Mouse (Mus musculus) intestine, embryonic 16.5 days (tissue): ENCODE results near the gene Esm1. TPM values are rescaled to one million over a fixed set of nuclear protein-coding genes. Genes with fewer than 3 reads are reported as not detected.
"Not testable (repeated sequence)": the region's sequence is repeated elsewhere in the genome, so short reads cannot be mapped to it uniquely, and the experiment has no call there.

Source experiments
- ATAC-seq: fragments of 200-750 bp; cut with Nextera tagmentation; 2 replicates; pipeline ENCODE4 v1.8.0; 2017; ENCODE audit warnings: moderate TSS enrichment, moderate library complexity
- H3K27ac ChIP-seq: fragments of 300-500 bp; sonication (generic); 2 replicates; pipeline ENCODE4 v1.5.1; 2014; ENCODE audit warnings: mild to moderate bottlenecking, low read length
- H3K27me3 ChIP-seq: fragments of 300-500 bp; sonication (generic); replicated peaks from 2 replicates; pipeline ENCODE4 v1.6.1; 2014; ENCODE audit warnings: low read length, control low read depth, mixed read lengths; ENCODE audit not compliant: control insufficient read depth, insufficient read depth
- H3K36me3 ChIP-seq: fragments of 300-500 bp; sonication (generic); 2 replicates; pipeline ENCODE4 v1.6.1; 2014; ENCODE audit warnings: low read length, control low read depth; ENCODE audit not compliant: control insufficient read depth, insufficient read depth
- H3K4me1 ChIP-seq: fragments of 300-500 bp; sonication (generic); 2 replicates; pipeline ENCODE4 v1.6.1; 2014; ENCODE audit warnings: low read length, control low read depth, mixed read lengths; ENCODE audit not compliant: control insufficient read depth, insufficient read depth
- H3K4me2 ChIP-seq: fragments of 300-500 bp; sonication (generic); 2 replicates; pipeline ENCODE4 v1.6.1; 2014; ENCODE audit warnings: low read depth, low read length, control low read depth
- H3K4me3 ChIP-seq: fragments of 300-500 bp; sonication (generic); 2 replicates; pipeline ENCODE4 v1.5.1; 2014; ENCODE audit warnings: mild to moderate bottlenecking, low read length
- H3K9ac ChIP-seq: fragments of 300-500 bp; sonication (generic); 2 replicates; pipeline ENCODE4 v1.6.1; 2014; ENCODE audit warnings: low read depth, low read length
- H3K9me3 ChIP-seq: fragments of 300-500 bp; sonication (generic); 2 replicates; pipeline ENCODE4 v1.6.1; 2016; ENCODE audit warnings: low read length, control low read depth; ENCODE audit not compliant: control insufficient read depth
- WGBS: fragments of 180-500 bp; shearing (Covaris S2); extraction: QIAGEN DNeasy Blood & Tissue Kit; methylation state at CpG from one replicate; pipeline ENCODE4 v1.1.7; 2014; 5-methylcytosine and 5-hydroxymethylcytosine counted together
- polyA plus RNA-seq: library from polyadenylated mRNA; unstranded; fragments of >200 nt; fragmentation: Nextera tagmentation; extraction: Ambion mirVana; gene quantifications from 2 replicates; pipeline ENCODE4 v1.2.1, GENCODE M21; 2015

Esm1 gene
- polyA plus RNA-seq, 1 experiment from 2014 or later, result 4.8 TPM

DNA sequence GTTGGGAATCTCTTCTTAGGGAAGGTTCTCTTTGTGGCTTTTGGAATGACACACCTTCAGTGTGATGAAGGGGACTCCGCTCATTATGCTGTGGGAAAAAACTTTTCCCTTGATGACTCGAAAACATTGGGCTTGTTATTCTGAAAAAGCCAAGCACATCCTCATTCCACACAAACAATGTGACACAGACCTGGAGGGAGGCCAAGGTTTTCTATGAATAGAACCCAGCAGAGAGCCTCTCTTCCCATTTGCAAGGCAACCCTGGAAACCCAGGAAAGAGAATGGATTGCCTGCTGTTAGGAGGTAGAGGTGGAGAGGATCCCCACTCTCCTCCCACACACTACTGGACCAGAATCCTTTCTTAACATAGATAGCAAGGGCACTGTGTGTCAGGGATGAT lies 14.6 kb downstream of the Esm1 start:
- 27% methylated on average over 2 of the region's 2 CpGs for WGBS
- H3K4me2 ChIP-seq, result peak overlapping the region; percentile 22; the same call in 1 of the 2 replicates
- no peak overlapping the region for H3K27ac ChIP-seq
- peaks cover 3% of the 10 kb centered on the region; the same call in 1 of the 2 replicates for H3K4me1 ChIP-seq
- no peak overlapping the region for H3K9ac ChIP-seq
- H3K27me3 ChIP-seq, result no peaks in the 10 kb centered on the region
- H3K36me3 ChIP-seq, result no peaks in the 10 kb centered on the region
- H3K9me3 ChIP-seq, result no peaks in the 10 kb centered on the region
- ATAC-seq, result no peak
- H3K4me3 ChIP-seq, result no peak overlapping the region

DNA sequence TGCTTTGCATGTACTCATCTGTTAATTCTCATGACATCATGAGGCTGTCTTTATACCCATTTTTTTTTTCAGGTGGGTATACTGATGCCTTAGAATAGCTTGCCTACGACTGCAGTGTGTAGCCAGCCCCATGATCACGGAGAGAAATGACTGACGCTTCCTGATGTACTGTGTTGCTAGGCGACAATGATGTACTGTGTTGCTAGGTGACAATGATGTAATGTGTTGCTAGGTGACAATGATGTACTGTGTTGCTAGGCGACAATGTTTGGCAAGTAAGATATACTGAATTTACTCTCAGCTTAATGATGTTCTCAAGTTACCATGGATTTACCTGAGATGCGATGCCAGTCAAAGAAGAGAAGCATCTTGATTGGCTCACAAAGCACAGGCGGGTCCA lies 16.4 kb downstream of the Esm1 start, which contains the start of gene Gzmk:
Gene Gzmk, minus strand, starts transcription at position 98 of the 400 bp plus-strand sequence.
- Histone ChIP-seq H3K4me1 (peaks cover 3% of the 10 kb centered on the region; the same call in 1 of the 2 replicates), H3K4me3 (no peak within 1 kb of the TSS), H3K9ac (no peak within 1 kb of the TSS), H3K27ac (no peak within 1 kb of the TSS), H3K4me2 (no peak within 1 kb of the TSS), H3K9me3 (no peaks in the 10 kb centered on the region), H3K27me3 (no peaks in the 10 kb centered on the region), H3K36me3 (no peaks in the 10 kb centered on the region)
- WGBS, result 51% methylated on average over 7 of the region's 7 CpGs
- ATAC-seq, result no peak

DNA sequence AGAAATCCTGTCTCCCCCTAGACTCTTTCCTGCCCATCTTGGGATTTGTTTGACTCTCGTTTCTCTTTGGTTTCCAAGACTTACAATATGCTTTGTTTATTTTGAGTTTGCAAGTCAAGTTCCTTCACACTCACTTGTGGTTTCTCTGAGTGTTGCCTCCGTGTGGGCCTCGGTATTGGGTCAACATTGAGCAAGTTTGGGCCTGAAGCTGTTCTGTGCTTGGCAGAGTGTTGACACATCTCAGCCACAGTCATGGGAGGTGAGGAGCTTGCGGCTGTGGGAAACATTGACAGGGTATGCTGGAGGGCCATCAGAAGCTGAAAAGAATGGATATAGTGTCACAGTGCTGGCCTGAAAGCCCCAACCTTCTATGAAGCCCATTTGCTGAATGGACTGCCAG lies 17.6 kb downstream of the Esm1 start:
- Histone ChIP-seq H3K9ac (no peak overlapping the region), H3K4me3 (no peak overlapping the region), H3K36me3 (no peaks in the 10 kb centered on the region), H3K4me1 (peaks cover 3% of the 10 kb centered on the region; the same call in 1 of the 2 replicates), H3K9me3 (no peaks in the 10 kb centered on the region), H3K4me2 (no peak overlapping the region), H3K27me3 (no peaks in the 10 kb centered on the region), H3K27ac (no peak overlapping the region)
- WGBS, result 67% methylated on average over 4 of the region's 4 CpGs
- ATAC-seq, result no peak

DNA sequence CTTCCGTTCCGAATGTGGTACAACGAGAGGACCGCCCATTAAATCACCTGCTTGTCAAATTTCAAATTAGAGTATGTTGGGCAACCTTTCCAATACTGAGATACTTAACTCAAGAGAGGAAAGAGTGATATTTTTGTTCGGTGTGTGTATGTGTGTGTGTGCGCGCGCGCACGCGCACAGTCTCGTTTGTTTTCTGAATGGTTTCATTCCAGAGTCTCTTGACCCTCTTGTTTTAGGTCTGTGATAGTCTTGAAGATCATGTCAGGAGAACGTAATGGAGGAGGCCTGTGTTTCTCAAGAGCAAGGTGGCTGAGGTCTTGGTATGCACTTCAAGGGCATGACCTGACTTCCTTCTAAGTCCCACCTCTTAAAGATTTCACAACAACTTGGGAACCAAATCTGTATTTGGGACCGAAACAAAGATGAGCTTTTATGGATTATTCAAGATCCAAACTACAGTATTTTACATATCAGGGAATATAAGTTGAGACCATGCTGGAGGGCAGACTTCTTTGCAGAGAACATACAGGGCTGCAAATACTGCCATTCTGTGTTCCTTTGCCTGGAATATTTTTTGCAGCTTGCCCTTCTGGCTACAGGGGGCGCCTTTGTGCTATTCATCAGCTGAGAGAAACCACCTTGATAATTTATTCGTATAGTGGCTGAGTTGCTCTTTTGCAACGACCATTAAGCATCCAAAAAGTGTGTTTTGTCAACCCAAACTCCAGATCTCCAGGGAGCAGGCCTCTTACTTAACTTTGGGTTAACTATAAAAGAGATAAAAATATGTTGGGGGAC lies 18.4 kb downstream of the Esm1 start:
- no peaks in the 10 kb centered on the region for H3K9me3 ChIP-seq
- no peaks in the 10 kb centered on the region for H3K36me3 ChIP-seq
- peaks cover 3% of the 10 kb centered on the region; the same call in 1 of the 2 replicates for H3K4me1 ChIP-seq
- H3K27ac ChIP-seq, result no peak overlapping the region
- H3K4me3 ChIP-seq, result no peak overlapping the region
- no peaks in the 10 kb centered on the region for H3K27me3 ChIP-seq
- H3K9ac ChIP-seq, result no peak overlapping the region
- no peak for ATAC-seq
- WGBS, result 87% methylated on average over 17 of the region's 17 CpGs
- H3K4me2 ChIP-seq, result no peak overlapping the region

DNA sequence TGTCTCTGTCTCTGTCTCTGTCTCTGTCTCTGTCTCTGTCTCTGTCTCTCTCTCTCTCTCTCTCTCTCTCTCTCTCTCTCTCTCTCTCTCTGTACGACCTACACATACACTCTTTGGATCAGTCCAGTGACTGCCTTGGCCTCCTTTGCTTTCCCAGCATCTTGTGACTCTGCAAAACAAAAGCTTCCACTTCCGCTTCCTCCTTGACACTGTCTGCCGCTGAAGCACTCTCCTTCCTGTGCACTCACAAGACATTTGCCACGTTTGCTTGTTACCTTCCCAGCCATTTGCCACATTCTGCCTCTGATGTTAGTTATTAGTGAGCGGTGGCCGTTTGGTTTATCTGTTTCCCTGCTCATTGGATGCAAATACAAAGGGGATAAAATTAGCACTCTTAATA lies 32.7 kb downstream of the Esm1 start:
- Histone ChIP-seq H3K4me1 (no peaks in the 10 kb centered on the region), H3K9me3 (no peaks in the 10 kb centered on the region), H3K9ac (no peak overlapping the region), H3K27ac (no peak overlapping the region), H3K36me3 (no peaks in the 10 kb centered on the region), H3K4me3 (no peak overlapping the region), H3K4me2 (no peak overlapping the region), H3K27me3 (no peaks in the 10 kb centered on the region)
- 56% methylated on average over 6 of the region's 6 CpGs for WGBS
- no peak for ATAC-seq

DNA sequence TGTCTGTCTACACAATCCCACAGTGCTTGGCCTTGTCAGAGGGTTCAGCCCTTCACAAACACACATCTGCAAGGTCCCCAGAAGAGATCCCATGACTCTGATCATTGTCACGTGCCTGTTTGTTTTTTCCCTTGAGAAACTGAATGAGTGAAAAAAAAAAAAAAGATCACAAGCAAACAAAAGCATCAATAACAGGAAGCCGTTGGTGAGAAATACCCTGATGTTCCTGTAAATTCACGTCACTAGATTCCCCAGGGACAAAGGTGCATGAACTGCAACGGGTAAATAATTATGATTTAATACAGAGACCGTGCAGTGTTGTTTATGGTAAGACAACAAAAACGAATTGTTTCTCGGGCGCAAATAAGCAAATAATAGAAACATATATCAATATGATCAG lies 35.6 kb downstream of the Esm1 start:
- H3K4me3 ChIP-seq, result no peak overlapping the region
- ATAC-seq, result no peak
- no peak overlapping the region for H3K9ac ChIP-seq
- H3K9me3 ChIP-seq, result no peaks in the 10 kb centered on the region
- no peaks in the 10 kb centered on the region for H3K27me3 ChIP-seq
- no peaks in the 10 kb centered on the region for H3K36me3 ChIP-seq
- no peaks in the 10 kb centered on the region for H3K4me1 ChIP-seq
- H3K27ac ChIP-seq, result no peak overlapping the region
- WGBS, result 69% methylated on average over 8 of the region's 8 CpGs
- no peak overlapping the region for H3K4me2 ChIP-seq

DNA sequence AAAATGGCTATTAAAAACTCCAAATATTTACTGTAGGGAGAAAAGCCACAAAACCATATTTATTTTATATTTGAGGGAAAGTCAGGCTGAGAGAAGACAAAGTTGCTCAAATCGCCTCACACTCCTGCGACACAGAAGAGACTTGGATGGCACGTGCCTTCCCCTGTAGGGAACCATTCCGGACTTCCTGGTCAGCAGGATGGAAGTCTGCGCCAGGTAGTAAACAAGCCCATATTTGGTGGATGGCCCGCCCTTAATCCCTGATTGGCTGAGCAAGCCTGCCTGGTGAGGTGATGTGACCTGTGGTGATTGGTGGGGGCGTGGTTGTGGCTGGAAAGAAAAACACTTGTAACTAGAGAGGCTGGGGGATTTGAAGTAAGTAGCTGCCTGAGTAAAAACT lies 43.1 kb downstream of the Esm1 start:
- H3K36me3 ChIP-seq, H3K27ac ChIP-seq, H3K27me3 ChIP-seq, H3K4me2 ChIP-seq, ATAC-seq, H3K4me1 ChIP-seq, H3K4me3 ChIP-seq, H3K9me3 ChIP-seq, H3K9ac ChIP-seq: not testable (repeated sequence)
- 76% methylated on average over 7 of the region's 7 CpGs for WGBS

DNA sequence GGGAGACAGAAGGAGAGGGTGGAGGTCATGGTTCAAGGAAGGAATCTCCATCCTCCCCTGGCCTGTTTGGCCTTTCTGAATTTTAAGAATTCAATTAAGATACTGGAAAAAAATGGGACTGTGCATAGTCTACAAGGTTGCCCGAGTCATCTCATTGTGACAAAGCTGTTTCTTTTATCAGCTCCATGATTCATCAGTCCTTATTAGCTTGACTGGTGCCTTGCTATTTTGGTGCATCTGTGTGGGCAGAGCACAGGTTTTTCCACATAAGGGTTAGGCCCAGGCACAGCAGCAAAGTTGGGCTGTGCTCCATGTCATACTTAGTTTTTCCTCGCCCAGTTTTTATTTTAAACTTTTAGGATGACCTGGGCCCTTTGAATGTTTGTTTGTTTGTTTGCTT lies 47.3 kb downstream of the Esm1 start:
- Histone ChIP-seq H3K9ac (no peak overlapping the region), H3K36me3 (no peaks in the 10 kb centered on the region), H3K4me1 (no peaks in the 10 kb centered on the region), H3K4me2 (no peak overlapping the region), H3K4me3 (no peak overlapping the region), H3K27me3 (no peaks in the 10 kb centered on the region), H3K9me3 (no peaks in the 10 kb centered on the region), H3K27ac (no peak overlapping the region)
- ATAC-seq, result no peak
- 92% methylated on average over 2 of the region's 2 CpGs for WGBS

DNA sequence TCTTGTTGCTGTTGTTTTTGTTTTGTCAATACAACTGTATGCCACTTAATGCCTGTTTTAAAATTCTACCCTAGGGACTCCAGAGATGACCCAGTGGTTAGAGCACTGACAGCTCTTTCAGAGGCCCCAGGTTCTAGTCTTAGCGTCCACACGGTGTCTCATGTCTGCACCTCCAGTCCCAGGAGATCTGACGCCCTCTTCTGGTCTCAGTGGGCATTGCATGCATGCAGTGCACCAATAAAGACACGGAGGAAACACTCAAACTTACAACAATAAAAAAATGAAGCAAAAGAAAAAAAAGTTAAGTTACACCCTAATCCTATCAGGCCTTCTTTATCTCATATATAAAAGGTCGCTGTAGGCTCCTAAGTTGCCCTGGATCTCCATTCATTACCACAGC lies 47.7 kb downstream of the Esm1 start:
- Histone ChIP-seq H3K4me1 (no peaks in the 10 kb centered on the region), H3K4me2 (no peak overlapping the region), H3K4me3 (no peak overlapping the region), H3K27ac (no peak overlapping the region), H3K36me3 (no peaks in the 10 kb centered on the region), H3K9ac (no peak overlapping the region), H3K27me3 (no peaks in the 10 kb centered on the region), H3K9me3 (no peaks in the 10 kb centered on the region)
- ATAC-seq, result no peak
- 46% methylated on average over 5 of the region's 5 CpGs for WGBS

DNA sequence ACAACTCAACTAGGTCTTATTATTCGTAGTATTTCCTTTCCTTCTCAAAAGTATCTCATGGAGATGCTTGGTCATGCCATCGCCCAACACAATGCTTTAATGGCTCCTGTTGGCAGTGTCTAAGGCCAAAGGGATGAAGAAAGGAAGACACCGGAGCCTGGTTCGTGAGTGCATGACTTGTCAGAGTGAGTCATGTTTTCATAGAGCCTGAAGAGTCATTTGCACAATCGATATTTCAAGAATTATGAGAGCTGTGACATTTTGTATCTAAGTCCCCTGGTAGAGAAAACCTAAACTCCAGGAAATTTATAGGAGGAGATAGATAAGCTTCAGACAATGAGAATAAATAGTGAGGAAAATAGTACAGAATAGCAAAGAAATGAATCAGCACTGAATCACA lies 49.8 kb downstream of the Esm1 start:
- Histone ChIP-seq H3K36me3 (no peaks in the 10 kb centered on the region), H3K9ac (no peak overlapping the region), H3K9me3 (no peaks in the 10 kb centered on the region), H3K4me2 (no peak overlapping the region), H3K27ac (no peak overlapping the region), H3K4me1 (no peaks in the 10 kb centered on the region; the same call in 1 of the 2 replicates), H3K4me3 (no peak overlapping the region), H3K27me3 (no peaks in the 10 kb centered on the region)
- 91% methylated on average over 5 of the region's 5 CpGs for WGBS
- ATAC-seq, result no peak
